Mouse (Mus musculus) spleen, adult 2 months (tissue): ENCODE measurements around the gene Cx3cl1. TPM values are rescaled to one million over a fixed set of nuclear protein-coding genes. Genes with fewer than 3 reads are reported as not detected.

Experiments
- DNase-seq, 2 experiments: peaks; one replicate each; pipeline versions ENCODE4 v3.0.0 to v3.0.0-alpha.2; 2012 to 2021; ENCODE audit warnings: low spot score in 2 of 2, low read depth in 1 of 2
- H3K27ac ChIP-seq: fragments of 200-500 bp; 2 replicates; pipeline ENCODE4 v1.5.1; 2012; ENCODE audit warnings: low read length, inconsistent platforms; ENCODE audit not compliant: insufficient read depth
- H3K27me3 ChIP-seq: fragments of 200-500 bp; 2 replicates; pipeline ENCODE4 v1.6.1; 2012; ENCODE audit warnings: mild to moderate bottlenecking, moderate library complexity, low read length, inconsistent platforms; ENCODE audit not compliant: control insufficient read depth, insufficient read depth
- H3K36me3 ChIP-seq: fragments of 200-500 bp; 2 replicates; pipeline ENCODE4 v1.6.1; 2012; ENCODE audit warnings: mild to moderate bottlenecking, low read length, inconsistent platforms; ENCODE audit not compliant: control insufficient read depth, insufficient read depth
- H3K4me1 ChIP-seq: fragments of 200-500 bp; 2 replicates; pipeline ENCODE4 v1.6.1; 2011; ENCODE audit warnings: inconsistent platforms; ENCODE audit not compliant: control insufficient read depth, insufficient read depth, insufficient read length
- H3K4me3 ChIP-seq: fragments of 200-500 bp; 2 replicates; pipeline ENCODE4 v1.5.1; 2011; ENCODE audit warnings: mild to moderate bottlenecking, inconsistent platforms; ENCODE audit not compliant: insufficient read depth, insufficient read length; ENCODE audit errors: extremely low read depth
- CTCF ChIP-seq: fragments of 200-500 bp; IDR thresholded peaks from 2 replicates; pipeline ENCODE4 v1.5.1; 2011; ENCODE audit warnings: mild to moderate bottlenecking, inconsistent platforms; ENCODE audit not compliant: insufficient read depth, insufficient read length, insufficient replicate concordance; ENCODE audit errors: extremely low read depth
- POLR2A ChIP-seq: fragments of 200-500 bp; IDR thresholded peaks from 2 replicates; pipeline ENCODE4 v1.6.1; 2011; ENCODE audit warnings: low read depth, low read length, inconsistent platforms
- WGBS: fragments of 180-500 bp; shearing (Covaris S2); methylation state at CpG from one replicate; pipeline ENCODE4 v1.1.7; 2018; 5-methylcytosine and 5-hydroxymethylcytosine counted together
- polyA plus RNA-seq: library from polyadenylated mRNA; depleted of rRNA; stranded (reverse); fragments of >200 nt; gene quantifications from 2 replicates; pipeline ENCODE4 v1.2.3, GENCODE M21; 2012

The Cx3cl1 gene
- polyA plus RNA-seq, 1 experiment: 3.0 TPM

DNA sequence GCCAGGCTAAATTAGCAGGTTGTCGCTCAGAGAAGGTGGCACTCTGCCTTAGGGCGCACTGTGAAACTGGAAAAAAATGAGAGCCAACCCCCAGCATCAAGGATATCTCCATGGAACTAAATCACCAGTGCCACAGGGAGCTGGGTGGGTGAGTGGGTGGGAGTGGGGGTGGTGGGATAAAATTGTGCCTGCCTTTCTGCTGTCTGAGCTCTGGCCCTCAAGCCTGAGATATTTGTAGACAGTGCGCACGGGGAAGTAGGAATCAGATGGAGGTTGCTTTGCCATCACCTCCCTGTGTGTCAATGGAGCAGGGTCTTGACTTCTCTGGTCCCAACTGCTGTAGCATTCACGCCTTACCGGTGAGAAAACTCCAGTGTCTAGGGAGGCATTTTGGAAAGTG is 1.2 kb downstream of the Cx3cl1 start:
- Histone ChIP-seq H3K27me3 (peaks cover 11% of the 10 kb centered on the region), H3K27ac (no peak overlapping the region), H3K36me3 (no peaks in the 10 kb centered on the region), H3K4me3 (no peak overlapping the region), H3K4me1 (no peaks in the 10 kb centered on the region)
- no peak for DNase-seq
- 89% methylated on average over 6 of the region's 6 CpGs for WGBS
- TF ChIP-seq POLR2A (no peak), CTCF (no peak)

DNA sequence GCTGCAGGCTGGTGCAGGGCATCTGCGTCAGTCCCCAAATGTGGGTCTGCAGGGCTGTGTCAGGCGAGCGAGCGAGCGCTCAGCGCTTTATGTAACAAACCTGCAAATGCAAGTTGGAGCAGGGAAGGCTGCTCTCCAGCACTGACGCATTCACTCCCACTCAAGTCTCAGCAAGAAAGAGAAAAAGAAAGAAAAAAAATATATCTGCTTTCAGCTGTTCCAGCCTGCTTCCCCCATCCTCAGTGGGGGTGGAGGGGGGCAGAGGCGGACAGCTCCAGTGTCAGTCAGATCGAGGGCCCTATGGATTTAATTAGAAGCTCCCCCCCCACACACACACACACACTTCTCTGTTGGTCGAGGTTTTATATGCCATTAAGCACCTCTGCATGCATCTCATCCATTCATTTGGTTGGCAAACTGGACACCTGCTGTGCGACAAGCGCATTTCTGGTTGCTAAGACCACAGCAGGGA is 1.9 kb downstream of the Cx3cl1 start:
- Histone ChIP-seq H3K27ac (no peak overlapping the region), H3K36me3 (no peaks in the 10 kb centered on the region), H3K27me3 (peaks cover 11% of the 10 kb centered on the region), H3K4me3 (no peak overlapping the region), H3K4me1 (peaks cover 5% of the 10 kb centered on the region; the same call in 1 of the 2 replicates)
- no peak for DNase-seq
- no peak for TF ChIP-seq CTCF
- no peak for TF ChIP-seq POLR2A
- WGBS: 85% methylated on average over 12 of the region's 12 CpGs

DNA sequence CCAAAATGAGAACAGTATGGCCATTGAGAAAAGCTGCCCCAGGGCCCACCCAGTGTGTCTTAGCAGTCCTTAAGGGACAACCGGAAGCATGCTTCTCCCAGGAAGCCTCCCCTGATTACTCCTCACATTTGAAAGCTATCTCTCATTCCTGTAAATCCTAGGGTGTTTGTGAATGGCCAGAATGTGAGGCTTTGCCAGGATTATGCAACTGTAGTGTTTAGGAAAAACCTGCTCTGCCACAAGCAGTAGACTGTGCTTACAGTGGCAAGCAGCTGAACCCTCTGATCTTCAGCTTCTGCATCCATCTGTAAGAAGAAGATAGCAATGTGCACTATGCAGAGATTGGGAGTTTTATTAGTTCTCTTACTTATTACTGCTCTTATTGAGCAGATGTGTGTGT is 2.8 kb downstream of the Cx3cl1 start:
- Histone ChIP-seq H3K4me3 (no peak overlapping the region), H3K27me3 (peaks cover 11% of the 10 kb centered on the region), H3K27ac (no peak overlapping the region), H3K36me3 (no peaks in the 10 kb centered on the region), H3K4me1 (peaks cover 12% of the 10 kb centered on the region; the same call in 1 of the 2 replicates)
- DNase-seq: no peak
- no peak for TF ChIP-seq CTCF
- TF ChIP-seq POLR2A: no peak
- 97% methylated on average over 1 of the region's 1 CpGs for WGBS

DNA sequence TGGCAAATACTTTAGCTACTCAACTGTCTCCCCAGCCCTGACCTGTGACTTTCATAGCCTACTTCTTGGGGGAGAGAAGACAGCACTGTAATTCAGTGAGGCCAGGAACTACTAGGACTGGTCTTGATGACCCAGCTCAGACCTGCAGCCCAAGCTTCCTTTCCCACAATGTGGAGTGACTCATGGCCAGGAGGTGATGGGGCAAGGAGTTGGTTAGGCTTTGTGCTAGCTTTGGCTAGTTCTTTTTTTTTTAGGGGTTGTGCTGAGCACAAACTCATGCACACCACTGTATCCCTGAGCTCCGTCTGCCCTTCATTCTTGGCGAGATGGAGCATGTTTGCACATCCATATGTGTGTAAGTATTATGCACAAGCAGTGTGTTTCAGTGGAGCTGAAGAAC is 4.5 kb downstream of the Cx3cl1 start:
- H3K36me3 ChIP-seq: no peaks in the 10 kb centered on the region
- H3K27me3 ChIP-seq: peaks cover 7% of the 10 kb centered on the region; the same call in 1 of the 2 replicates
- H3K27ac ChIP-seq: no peak overlapping the region
- TF ChIP-seq POLR2A: no peak
- no peak for TF ChIP-seq CTCF
- H3K4me3 ChIP-seq: no peak overlapping the region
- peaks cover 13% of the 10 kb centered on the region; the same call in 1 of the 2 replicates for H3K4me1 ChIP-seq
- no peak for DNase-seq
- 87% methylated on average over 2 of the region's 2 CpGs for WGBS

DNA sequence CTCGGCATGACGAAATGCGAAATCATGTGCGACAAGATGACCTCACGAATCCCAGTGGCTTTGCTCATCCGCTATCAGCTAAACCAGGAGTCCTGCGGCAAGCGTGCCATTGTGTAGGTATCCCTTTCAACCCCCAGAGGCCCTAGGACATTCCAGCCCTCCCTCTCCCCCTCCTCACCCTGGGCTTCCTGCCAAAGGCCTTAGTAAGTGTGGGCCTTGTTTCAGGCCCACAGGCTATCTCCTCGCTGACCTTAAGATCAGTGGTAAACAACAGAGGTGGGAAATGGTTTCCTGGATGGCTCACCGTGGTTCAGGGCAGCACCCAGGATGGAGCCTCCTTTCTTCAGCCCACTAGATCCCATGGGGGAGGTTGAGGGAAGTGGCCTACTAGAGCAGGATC is 6.2 kb downstream of the Cx3cl1 start:
- no peaks in the 10 kb centered on the region for H3K36me3 ChIP-seq
- DNase-seq: no peak
- H3K27me3 ChIP-seq: no peaks in the 10 kb centered on the region
- 81% methylated on average over 10 of the region's 10 CpGs for WGBS
- peaks cover 13% of the 10 kb centered on the region; the same call in 1 of the 2 replicates for H3K4me1 ChIP-seq
- no peak overlapping the region for H3K4me3 ChIP-seq
- no peak for TF ChIP-seq POLR2A
- no peak for TF ChIP-seq CTCF
- no peak overlapping the region for H3K27ac ChIP-seq

DNA sequence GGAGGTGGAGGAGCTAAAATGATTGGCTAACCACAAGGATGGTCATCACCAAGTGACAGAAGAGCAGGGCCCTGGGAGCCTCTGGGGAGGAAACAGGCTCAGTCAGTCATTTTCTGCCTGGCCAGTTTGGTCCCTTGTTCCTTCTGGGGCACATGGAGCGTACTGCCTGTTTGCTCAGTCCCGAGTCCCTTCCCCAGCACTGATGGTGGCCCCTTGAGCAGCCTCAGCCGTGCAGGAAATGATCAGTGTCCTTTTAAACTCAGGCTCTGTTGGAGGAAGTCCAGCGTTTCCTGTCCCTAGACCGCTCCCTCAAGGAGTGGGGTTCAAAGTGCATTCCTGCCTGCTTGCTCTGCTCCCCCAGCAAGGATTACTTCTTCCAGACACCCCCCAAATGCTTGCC is 6.7 kb downstream of the Cx3cl1 start:
- H3K27me3 ChIP-seq: no peaks in the 10 kb centered on the region
- 13% methylated on average over 5 of the region's 5 CpGs for WGBS
- TF ChIP-seq POLR2A (no peak), CTCF (no peak)
- H3K27ac ChIP-seq: no peak overlapping the region
- H3K36me3 ChIP-seq: no peaks in the 10 kb centered on the region
- H3K4me3 ChIP-seq: no peak overlapping the region
- no peak for DNase-seq
- peaks cover 13% of the 10 kb centered on the region; the same call in 1 of the 2 replicates for H3K4me1 ChIP-seq

DNA sequence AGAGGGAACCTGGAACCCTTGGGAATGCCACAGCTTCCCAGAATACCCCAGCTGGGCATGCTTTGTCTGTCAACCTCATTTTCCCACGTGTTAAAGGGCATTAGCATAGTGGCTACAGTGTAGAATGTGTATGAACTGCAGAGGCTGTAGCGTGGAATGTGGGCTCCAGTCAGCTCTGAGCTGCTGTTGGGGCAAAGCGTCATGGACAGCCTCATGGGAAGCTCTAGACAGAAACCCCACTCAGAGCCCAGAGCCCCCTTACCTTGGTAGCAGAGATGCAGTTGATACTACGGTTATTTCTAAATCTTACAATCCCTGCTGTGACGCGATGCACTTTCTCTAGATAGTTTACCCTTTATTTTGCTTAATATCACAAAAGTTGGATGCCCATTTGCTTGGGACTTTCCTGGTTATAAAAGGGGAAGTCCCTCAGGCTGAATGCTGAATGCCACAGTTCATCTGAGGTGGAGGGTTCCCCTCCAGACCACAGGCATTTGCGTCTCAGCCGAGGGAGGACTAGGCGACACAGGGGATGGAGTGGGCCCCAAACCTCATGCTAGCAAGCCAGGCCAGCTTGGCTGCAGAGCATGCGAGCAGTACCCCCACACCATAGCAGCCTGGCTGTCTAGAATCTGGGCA is 7.2 kb downstream of the Cx3cl1 start:
- Histone ChIP-seq H3K4me1 (peaks cover 13% of the 10 kb centered on the region; the same call in 1 of the 2 replicates), H3K36me3 (no peaks in the 10 kb centered on the region), H3K4me3 (no peak overlapping the region), H3K27ac (no peak overlapping the region), H3K27me3 (no peaks in the 10 kb centered on the region)
- TF ChIP-seq POLR2A: no peak
- no peak for TF ChIP-seq CTCF
- WGBS: 11% methylated on average over 10 of the region's 10 CpGs
- peak in 1 of 2 experiments; percentile 14 for DNase-seq
